Mouse (Mus musculus) kidney, adult 2 months (tissue): ENCODE measurements around the gene Exosc7. TPM values are rescaled to one million over a fixed set of nuclear protein-coding genes. Genes with fewer than 3 reads are reported as not detected.
A peak's percentile ranks its signal among the peaks of the same experiment; 100 is the strongest.

Experiments
- DNase-seq: peaks from one replicate; pipeline ENCODE4 v3.0.0; 2021
- H3K27ac ChIP-seq: fragments of 200-500 bp; 2 replicates; pipeline ENCODE4 v1.5.1; 2012; ENCODE audit warnings: low read depth, low read length, control low read depth, inconsistent platforms; ENCODE audit not compliant: insufficient read depth
- H3K27me3 ChIP-seq: fragments of 200-500 bp; replicated peaks from 2 replicates; pipeline ENCODE4 v1.6.1; 2012; ENCODE audit warnings: mild to moderate bottlenecking, moderate library complexity, low read length, inconsistent platforms; ENCODE audit not compliant: control insufficient read depth, insufficient read depth
- H3K36me3 ChIP-seq: fragments of 200-500 bp; 2 replicates; pipeline ENCODE4 v1.6.1; 2012; ENCODE audit warnings: mild to moderate bottlenecking, moderate library complexity, low read length, inconsistent platforms; ENCODE audit not compliant: control insufficient read depth, insufficient read depth
- H3K4me1 ChIP-seq: fragments of 200-500 bp; 2 replicates; pipeline ENCODE4 v1.6.1; 2011; ENCODE audit warnings: low read length; ENCODE audit not compliant: control insufficient read depth, insufficient read depth
- H3K4me3 ChIP-seq: fragments of 200-500 bp; 2 replicates; pipeline ENCODE4 v1.5.1; 2011; ENCODE audit warnings: mild to moderate bottlenecking, low read depth, low read length, control low read depth; ENCODE audit not compliant: insufficient read depth
- CTCF ChIP-seq: fragments of 200-500 bp; conservative IDR thresholded peaks from 2 replicates; pipeline ENCODE4 v1.5.1; 2011; ENCODE audit warnings: low read depth, mild to moderate bottlenecking, control low read depth, low read length, moderate library complexity, mixed read lengths; ENCODE audit not compliant: insufficient read depth, insufficient read length
- POLR2A ChIP-seq: fragments of 200-500 bp; IDR thresholded peaks from one replicate; pipeline ENCODE4 v1.6.1; 2011; ENCODE audit warnings: low read depth, low read length, control low read depth
- WGBS: fragments of 180-500 bp; shearing (Covaris S2); methylation state at CpG from one replicate; pipeline ENCODE4 v1.1.7; 2018; 5-methylcytosine and 5-hydroxymethylcytosine counted together
- polyA plus RNA-seq: library from polyadenylated mRNA; depleted of rRNA; stranded (reverse); fragments of >200 nt; gene quantifications from 2 replicates; pipeline ENCODE4 v1.2.3, GENCODE M21; 2012

Exosc7 gene
- polyA plus RNA-seq, 1 experiment = 44.3 TPM

GRCm38 (mm10) chr9:123152026-123152425 is 39.0 kb downstream of the Exosc7 start:
- Histone ChIP-seq H3K27ac (no peak overlapping the region), H3K4me1 (no peaks in the 10 kb centered on the region), H3K36me3 (no peaks in the 10 kb centered on the region), H3K27me3 (no peaks in the 10 kb centered on the region), H3K4me3 (no peak overlapping the region)
- DNase-seq = no peak
- no peak for TF ChIP-seq POLR2A
- TF ChIP-seq CTCF = no peak
- WGBS = 72% methylated on average over 3 of the region's 3 CpGs

GRCm38 (mm10) chr9:123153121-123153520 is 40.1 kb downstream of the Exosc7 start:
- H3K4me3 ChIP-seq = no peak overlapping the region

DNA sequence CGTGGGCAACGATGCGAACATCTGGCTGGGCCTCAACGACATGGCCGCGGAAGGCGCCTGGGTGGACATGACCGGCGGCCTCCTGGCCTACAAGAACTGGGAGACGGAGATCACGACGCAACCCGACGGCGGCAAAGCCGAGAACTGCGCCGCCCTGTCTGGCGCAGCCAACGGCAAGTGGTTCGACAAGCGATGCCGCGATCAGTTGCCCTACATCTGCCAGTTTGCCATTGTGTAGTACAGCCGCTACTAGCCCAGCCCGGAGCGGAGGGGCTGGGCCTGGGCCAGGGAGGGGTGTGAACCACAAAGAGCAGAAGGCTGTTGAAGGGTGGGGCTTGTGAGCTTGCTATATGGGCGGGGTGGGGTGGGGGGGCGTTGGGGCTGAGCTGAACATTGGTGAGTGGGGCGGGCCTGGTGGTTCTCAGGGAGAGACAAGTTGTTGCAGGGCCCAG is 43.9 kb downstream of the Exosc7 start:
- Histone ChIP-seq H3K27me3 (no peaks in the 10 kb centered on the region), H3K4me1 (no peaks in the 10 kb centered on the region), H3K36me3 (no peaks in the 10 kb centered on the region), H3K27ac (no peak overlapping the region), H3K4me3 (no peak overlapping the region)
- peak; percentile 67 for DNase-seq
- WGBS = 39% methylated on average over 30 of the region's 30 CpGs
- TF ChIP-seq POLR2A (no peak), CTCF (no peak)

More at GRCm38 (mm10) chr9:123153121-123153520, 40.1 kb downstream of the Exosc7 start:
- peak; percentile 79 for DNase-seq
- Histone ChIP-seq H3K27me3 (no peaks in the 10 kb centered on the region), H3K4me1 (no peaks in the 10 kb centered on the region), H3K27ac (no peak overlapping the region), H3K36me3 (no peaks in the 10 kb centered on the region)
- WGBS = 72% methylated on average over 2 of the region's 2 CpGs
- TF ChIP-seq POLR2A (no peak), CTCF (no peak)

DNA sequence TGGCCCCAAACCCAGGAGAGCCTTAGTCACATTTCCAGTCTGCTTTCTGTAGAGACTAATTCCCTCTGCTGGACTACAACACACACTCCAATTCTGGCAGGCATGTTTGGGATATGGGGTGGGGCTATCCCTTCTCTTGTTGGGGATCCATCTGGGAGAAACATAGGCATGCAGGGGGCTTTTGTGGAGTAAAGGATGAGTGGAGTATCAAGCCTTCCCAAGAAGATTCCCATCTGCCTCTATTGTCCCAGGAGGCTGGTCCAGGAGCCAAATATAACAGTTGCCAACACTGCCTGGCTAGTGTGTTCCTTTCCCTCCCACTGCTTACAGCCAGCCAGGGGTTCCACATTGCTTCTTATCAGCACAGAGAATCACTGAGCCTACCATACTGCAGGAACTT is 44.7 kb downstream of the Exosc7 start:
- Histone ChIP-seq H3K36me3 (no peaks in the 10 kb centered on the region), H3K27ac (no peak overlapping the region), H3K4me1 (no peaks in the 10 kb centered on the region), H3K4me3 (no peak overlapping the region), H3K27me3 (no peaks in the 10 kb centered on the region)
- no peak for TF ChIP-seq CTCF
- TF ChIP-seq POLR2A = no peak
- DNase-seq = no peak

GRCm38 (mm10) chr9:123158125-123158836 is 45.3 kb downstream of the Exosc7 start:
- no peaks in the 10 kb centered on the region for H3K36me3 ChIP-seq
- peak; percentile 47 for DNase-seq
- no peak overlapping the region for H3K27ac ChIP-seq
- 47% methylated on average over 8 of the region's 8 CpGs for WGBS
- H3K4me3 ChIP-seq = no peak overlapping the region
- no peaks in the 10 kb centered on the region for H3K4me1 ChIP-seq
- no peaks in the 10 kb centered on the region for H3K27me3 ChIP-seq
- TF ChIP-seq CTCF = peak; percentile 60
- TF ChIP-seq POLR2A = no peak

DNA sequence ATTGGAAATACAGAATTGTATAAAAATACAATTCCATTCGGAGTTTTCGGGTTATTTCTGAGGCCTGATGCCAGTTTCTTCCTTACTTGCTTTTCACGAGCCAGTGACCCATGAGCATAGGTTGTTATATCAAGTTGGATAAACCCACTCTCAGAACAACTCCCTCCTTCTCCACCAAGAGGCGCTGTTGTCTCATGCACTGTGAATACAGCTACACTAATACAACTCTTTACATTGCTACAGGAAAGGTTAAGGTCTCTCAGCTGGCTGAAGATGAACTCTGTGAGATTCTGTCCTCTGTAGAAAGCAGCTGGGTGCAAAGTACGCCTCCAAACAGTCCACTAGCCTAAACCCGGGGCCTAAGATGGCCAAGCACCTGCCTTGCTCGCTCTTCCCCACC is 46.3 kb downstream of the Exosc7 start:
- 52% methylated on average over 7 of the region's 7 CpGs for WGBS
- H3K36me3 ChIP-seq = no peaks in the 10 kb centered on the region
- H3K4me1 ChIP-seq = no peaks in the 10 kb centered on the region
- H3K4me3 ChIP-seq = no peak overlapping the region
- TF ChIP-seq CTCF = peak; percentile 56
- no peak for TF ChIP-seq POLR2A
- no peak overlapping the region for H3K27ac ChIP-seq
- H3K27me3 ChIP-seq = no peaks in the 10 kb centered on the region
- peak; percentile 86 for DNase-seq

DNA sequence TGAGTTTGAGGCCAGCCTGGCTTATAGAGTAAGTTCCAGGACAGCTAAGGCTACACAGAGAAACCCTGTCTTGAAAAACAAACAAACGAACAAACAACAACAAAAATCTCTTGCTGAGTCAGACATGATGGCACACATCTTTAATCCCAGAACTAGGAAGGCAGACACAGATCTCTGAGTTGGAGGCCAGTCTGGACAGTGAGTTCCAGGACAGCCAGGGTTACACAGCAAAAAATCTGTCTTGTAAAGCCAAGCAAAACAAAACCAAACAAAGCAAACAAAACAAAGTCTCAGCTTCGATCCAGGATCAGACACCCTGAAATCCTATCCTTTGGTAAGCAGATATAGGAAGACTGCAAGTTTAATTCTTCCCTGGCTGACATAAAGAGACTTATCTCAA is 48.8 kb downstream of the Exosc7 start:
- TF ChIP-seq POLR2A (no peak), CTCF (no peak)
- H3K27me3 ChIP-seq = no peaks in the 10 kb centered on the region
- DNase-seq = no peak
- no peak overlapping the region for H3K27ac ChIP-seq
- H3K36me3 ChIP-seq = no peaks in the 10 kb centered on the region
- H3K4me1 ChIP-seq = peaks cover 13% of the 10 kb centered on the region; the same call in 1 of the 2 replicates
- H3K4me3 ChIP-seq = no peak overlapping the region
- 46% methylated on average over 2 of the region's 2 CpGs for WGBS
